Mouse (Mus musculus): ENCODE results near the gene Tril. TPM values are rescaled to one million over a fixed set of nuclear protein-coding genes. Genes with fewer than 3 reads are reported as not detected.
A peak's percentile ranks its signal among the peaks of the same experiment; 100 is the strongest.

Gene Tril
- polyA plus RNA-seq, 1 experiment, result 2.3 TPM

DNA sequence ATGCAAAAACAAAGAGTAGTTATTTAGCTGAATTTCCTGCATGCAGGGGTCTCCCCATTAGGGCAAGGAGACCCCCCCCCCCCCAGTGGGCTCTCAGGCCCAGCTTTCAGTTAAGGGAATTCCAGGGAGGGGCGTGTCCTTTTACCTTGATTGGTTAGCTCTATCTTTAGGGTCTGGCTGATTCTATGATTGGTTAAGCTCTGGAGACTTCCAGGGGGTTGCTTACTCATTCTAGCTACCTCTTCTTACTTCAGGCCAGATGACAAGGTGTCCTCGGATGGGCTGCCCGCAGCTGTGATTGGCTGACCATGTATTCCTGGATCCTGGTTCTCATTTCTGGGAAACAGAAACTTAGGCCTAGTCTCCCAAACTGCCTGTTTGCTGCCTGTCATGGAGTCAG, 21.8 kb downstream of the Tril start:
- no peak for DNase-seq (ENCODE audit: low read depth in 1 of 2, low spot score in 2 of 2)
- no peak overlapping the region for H3K27ac ChIP-seq (ENCODE audit: insufficient read depth, low read length)
- 88% methylated on average over 3 of the region's 3 CpGs for WGBS

DNA sequence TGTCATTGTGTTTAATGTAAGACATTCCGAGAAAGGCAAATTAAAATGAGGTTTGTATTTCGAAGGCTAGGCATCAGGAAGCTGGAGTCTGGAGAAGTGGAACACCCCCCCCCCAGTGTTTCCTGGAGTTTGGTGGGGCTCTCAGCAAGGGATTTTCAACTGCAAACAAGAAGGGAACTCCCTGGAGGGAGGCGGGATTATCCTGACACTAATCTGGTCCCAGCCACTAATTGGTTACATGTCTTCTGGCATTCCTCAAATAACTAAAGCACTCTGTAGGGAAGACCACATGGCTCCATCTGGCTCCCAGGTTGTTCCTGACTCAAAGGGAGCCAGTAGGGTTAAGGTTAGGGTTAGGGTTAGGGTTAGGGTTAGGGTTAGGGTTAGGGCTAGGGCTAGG, 23.8 kb downstream of the Tril start:
- no peak for TF ChIP-seq CTCF (IDR thresholded peaks at IDR 0.05; ENCODE audit: extremely low read depth, insufficient read depth, insufficient read length, insufficient replicate concordance)
- no peak for TF ChIP-seq POLR2A (IDR thresholded peaks at IDR 0.05; ENCODE audit: low read depth, low read length)
- no peaks in the 10 kb centered on the region for H3K36me3 ChIP-seq (ENCODE audit: control insufficient read depth, insufficient read depth, low read length)
- no peak for DNase-seq (ENCODE audit: low read depth in 1 of 2, low spot score in 2 of 2)
- H3K4me1 ChIP-seq (ENCODE audit: control insufficient read depth, insufficient read depth, insufficient read length), result no peaks in the 10 kb centered on the region
- H3K27me3 ChIP-seq (ENCODE audit: control insufficient read depth, insufficient read depth, low read length), result 0 out of 2 replicates have a peak, but pooled peaks cover 3% of the 10 kb centered on the region
- H3K4me3 ChIP-seq (ENCODE audit: extremely low read depth, insufficient read depth, insufficient read length), result no peak overlapping the region
- WGBS, result 86% methylated on average over 3 of the region's 3 CpGs
- no peak overlapping the region for H3K27ac ChIP-seq (ENCODE audit: insufficient read depth, low read length)

More for the DNA sequence above, 21.8 kb downstream of the Tril start:
- no peaks in the 10 kb centered on the region for H3K36me3 ChIP-seq (ENCODE audit: control insufficient read depth, insufficient read depth, low read length)
- 0 out of 2 replicates have a peak, but pooled peaks cover 3% of the 10 kb centered on the region for H3K27me3 ChIP-seq (ENCODE audit: control insufficient read depth, insufficient read depth, low read length)
- H3K4me3 ChIP-seq (ENCODE audit: extremely low read depth, insufficient read depth, insufficient read length), result no peak overlapping the region
- H3K4me1 ChIP-seq (ENCODE audit: control insufficient read depth, insufficient read depth, insufficient read length), result no peaks in the 10 kb centered on the region
- no peak for TF ChIP-seq CTCF (IDR thresholded peaks at IDR 0.05; ENCODE audit: extremely low read depth, insufficient read depth, insufficient read length, insufficient replicate concordance)
- TF ChIP-seq POLR2A (IDR thresholded peaks at IDR 0.05; ENCODE audit: low read depth, low read length), result no peak

DNA sequence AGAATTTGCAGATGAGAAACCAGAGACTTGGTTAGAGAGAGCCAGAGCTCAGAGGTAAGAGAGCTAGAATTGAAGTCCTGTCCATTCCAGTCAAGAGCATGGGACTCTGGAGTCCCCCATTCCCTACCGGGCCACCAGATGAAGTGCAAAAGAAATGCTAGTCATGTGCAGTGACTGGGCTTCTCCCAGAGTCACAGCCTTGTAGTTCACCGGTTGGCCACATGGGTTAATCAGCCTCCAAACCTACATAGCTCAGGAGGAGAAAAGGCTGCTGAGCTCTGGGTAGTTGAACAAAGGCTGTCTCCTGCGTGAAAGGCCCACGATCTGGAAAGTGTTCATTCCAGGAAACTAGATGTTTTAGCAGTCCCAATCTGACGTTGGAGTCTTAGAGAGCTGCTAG, 24.8 kb downstream of the Tril start:
- WGBS, result 18% methylated on average over 5 of the region's 5 CpGs
- 0 out of 2 replicates have a peak, but pooled peaks cover 3% of the 10 kb centered on the region for H3K27me3 ChIP-seq (ENCODE audit: control insufficient read depth, insufficient read depth, low read length)
- no peaks in the 10 kb centered on the region for H3K4me1 ChIP-seq (ENCODE audit: control insufficient read depth, insufficient read depth, insufficient read length)
- H3K36me3 ChIP-seq (ENCODE audit: control insufficient read depth, insufficient read depth, low read length), result no peaks in the 10 kb centered on the region
- DNase-seq (ENCODE audit: low read depth in 1 of 2, low spot score in 2 of 2), result no peak
- no peak for TF ChIP-seq POLR2A (IDR thresholded peaks at IDR 0.05; ENCODE audit: low read depth, low read length)
- TF ChIP-seq CTCF (IDR thresholded peaks at IDR 0.05; ENCODE audit: extremely low read depth, insufficient read depth, insufficient read length, insufficient replicate concordance), result no peak; the same call in 1 of the 2 replicates
- no peak overlapping the region for H3K27ac ChIP-seq (ENCODE audit: insufficient read depth, low read length)
- no peak overlapping the region for H3K4me3 ChIP-seq (ENCODE audit: extremely low read depth, insufficient read depth, insufficient read length)

DNA sequence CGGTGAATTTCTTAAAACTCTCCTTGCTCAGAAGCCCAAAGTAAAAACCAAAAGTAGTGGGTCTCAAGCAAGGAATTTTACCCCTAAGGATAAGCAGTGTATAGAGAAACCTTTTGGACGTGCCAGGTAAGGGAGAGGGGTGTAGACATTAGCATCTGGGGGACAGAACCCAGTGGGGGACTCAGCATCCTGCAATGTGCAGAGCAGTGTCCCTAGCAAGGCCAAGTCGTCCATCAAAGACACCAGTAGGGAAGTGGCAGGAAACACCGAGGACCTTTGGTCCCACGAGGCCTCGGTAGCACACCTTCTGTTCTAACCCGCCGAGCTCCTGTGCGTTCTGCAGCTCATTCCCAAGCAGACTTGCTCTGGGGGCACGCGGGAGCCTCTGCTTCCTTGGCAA, 25.6 kb downstream of the Tril start:
- WGBS, result 54% methylated on average over 11 of the region's 11 CpGs
- 0 out of 2 replicates have a peak, but pooled peaks cover 3% of the 10 kb centered on the region for H3K27me3 ChIP-seq (ENCODE audit: control insufficient read depth, insufficient read depth, low read length)
- DNase-seq (ENCODE audit: low read depth in 1 of 2, low spot score in 2 of 2), result no peak
- no peaks in the 10 kb centered on the region for H3K4me1 ChIP-seq (ENCODE audit: control insufficient read depth, insufficient read depth, insufficient read length)
- no peaks in the 10 kb centered on the region for H3K36me3 ChIP-seq (ENCODE audit: control insufficient read depth, insufficient read depth, low read length)
- H3K4me3 ChIP-seq (ENCODE audit: extremely low read depth, insufficient read depth, insufficient read length), result no peak overlapping the region
- no peak overlapping the region for H3K27ac ChIP-seq (ENCODE audit: insufficient read depth, low read length)
- TF ChIP-seq CTCF (IDR thresholded peaks at IDR 0.05; ENCODE audit: extremely low read depth, insufficient read depth, insufficient read length, insufficient replicate concordance) (no peak), POLR2A (IDR thresholded peaks at IDR 0.05; ENCODE audit: low read depth, low read length) (no peak)

DNA sequence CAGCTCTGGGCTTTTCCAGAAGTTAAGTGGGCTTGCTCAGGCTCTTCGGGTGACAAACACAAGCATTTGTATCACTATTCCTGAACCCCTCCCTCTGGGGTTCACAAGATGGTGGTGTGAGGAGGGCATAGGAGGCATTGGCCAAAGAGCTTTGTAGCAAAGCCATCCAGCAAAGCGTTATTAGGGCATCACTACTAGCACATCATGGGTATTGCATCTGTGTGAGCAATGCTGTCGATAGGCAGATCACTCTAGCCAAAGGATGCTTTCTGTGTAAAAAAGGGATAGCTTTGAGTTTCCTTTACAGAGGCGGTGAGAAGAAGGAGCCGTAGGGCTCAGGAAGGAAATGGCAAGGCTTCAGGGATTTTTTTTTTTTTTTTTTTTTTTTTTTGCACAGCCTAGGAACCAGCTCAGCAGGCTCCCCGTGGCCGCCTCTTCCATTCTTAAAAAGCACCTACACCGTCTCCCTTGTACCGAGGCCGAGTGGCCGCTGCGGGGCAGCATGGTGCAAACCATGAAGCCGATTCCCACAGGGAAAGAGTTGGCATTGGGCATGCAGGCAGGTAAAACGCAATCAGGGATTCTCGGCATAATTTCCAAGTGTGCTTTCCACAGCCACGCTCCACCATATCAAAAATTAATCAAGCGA, 26.2 kb downstream of the Tril start:
- no peak for DNase-seq (ENCODE audit: low read depth in 1 of 2, low spot score in 2 of 2)
- no peak overlapping the region for H3K4me3 ChIP-seq (ENCODE audit: extremely low read depth, insufficient read depth, insufficient read length)
- 17% methylated on average over 17 of the region's 17 CpGs for WGBS
- H3K27ac ChIP-seq (ENCODE audit: insufficient read depth, low read length), result no peak overlapping the region
- H3K36me3 ChIP-seq (ENCODE audit: control insufficient read depth, insufficient read depth, low read length), result no peaks in the 10 kb centered on the region
- H3K27me3 ChIP-seq (ENCODE audit: control insufficient read depth, insufficient read depth, low read length), result 0 out of 2 replicates have a peak, but pooled peaks cover 3% of the 10 kb centered on the region
- no peaks in the 10 kb centered on the region for H3K4me1 ChIP-seq (ENCODE audit: control insufficient read depth, insufficient read depth, insufficient read length)
- TF ChIP-seq POLR2A (IDR thresholded peaks at IDR 0.05; ENCODE audit: low read depth, low read length), result no peak
- peak; percentile 29; the same call in 1 of the 2 replicates for TF ChIP-seq CTCF (IDR thresholded peaks at IDR 0.05; ENCODE audit: extremely low read depth, insufficient read depth, insufficient read length, insufficient replicate concordance)

DNA sequence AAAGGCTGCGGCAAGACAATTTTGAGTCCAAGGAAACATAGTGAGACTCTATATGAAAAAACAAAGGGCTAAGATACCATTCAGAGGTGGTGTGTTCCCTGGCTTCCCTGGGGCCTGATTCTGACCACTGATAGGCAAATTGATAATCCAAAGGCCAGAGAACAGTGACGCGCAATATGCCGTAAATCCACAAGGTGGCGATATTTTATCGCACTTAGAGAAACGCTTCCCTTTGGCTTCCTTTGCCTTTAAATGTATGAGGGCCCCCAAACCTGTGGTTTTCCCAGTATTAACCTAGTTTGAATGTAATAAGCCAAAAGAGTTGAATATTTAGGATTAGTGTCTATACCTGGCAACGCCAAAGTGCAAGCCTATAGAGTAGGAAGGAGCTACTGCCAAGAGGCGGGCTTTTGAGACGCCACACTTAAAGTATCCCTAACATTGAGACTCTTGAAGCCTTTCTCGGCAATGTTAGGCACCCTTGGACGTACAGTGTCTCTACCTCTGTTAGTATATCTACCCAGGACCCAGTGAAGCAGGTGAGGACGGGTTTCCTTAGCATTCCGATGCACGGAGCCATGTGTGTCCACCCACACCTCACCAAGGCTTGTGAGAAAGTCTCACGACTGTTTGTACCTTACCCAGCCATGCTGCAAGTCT, 37.6 kb downstream of the Tril start:
- WGBS, result 47% methylated on average over 16 of the region's 16 CpGs
- Histone ChIP-seq H3K4me1 (ENCODE audit: control insufficient read depth, insufficient read depth, insufficient read length) (no peaks in the 10 kb centered on the region), H3K4me3 (ENCODE audit: extremely low read depth, insufficient read depth, insufficient read length) (no peak overlapping the region), H3K27me3 (ENCODE audit: control insufficient read depth, insufficient read depth, low read length) (no peaks in the 10 kb centered on the region), H3K27ac (ENCODE audit: insufficient read depth, low read length) (no peak overlapping the region), H3K36me3 (ENCODE audit: control insufficient read depth, insufficient read depth, low read length) (no peaks in the 10 kb centered on the region)
- TF ChIP-seq POLR2A (IDR thresholded peaks at IDR 0.05; ENCODE audit: low read depth, low read length), result no peak
- peak; percentile 46; the same call in 1 of the 2 replicates for TF ChIP-seq CTCF (IDR thresholded peaks at IDR 0.05; ENCODE audit: extremely low read depth, insufficient read depth, insufficient read length, insufficient replicate concordance)
- DNase-seq (ENCODE audit: low read depth in 1 of 2, low spot score in 2 of 2), result peak in 1 of 2 experiments; percentile 18

DNA sequence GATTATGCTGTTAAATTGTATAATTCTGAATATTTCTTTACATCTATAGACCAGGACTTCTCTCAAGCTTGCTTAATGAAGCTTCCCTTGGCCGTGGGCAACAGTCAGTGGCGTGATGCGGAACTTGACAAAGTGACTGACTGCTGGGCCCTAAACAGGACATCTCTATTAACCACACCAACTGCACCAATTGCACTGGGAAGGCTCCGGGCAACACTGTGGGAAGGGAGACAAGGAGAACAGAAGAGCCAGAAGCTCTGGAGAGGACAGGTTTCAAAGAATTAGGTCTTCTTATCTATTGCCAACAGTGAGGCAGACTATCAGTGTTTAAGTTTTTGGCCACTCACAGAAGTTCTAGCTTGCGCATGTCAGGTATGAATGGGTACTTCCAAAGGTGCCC, 38.4 kb downstream of the Tril start:
- H3K27me3 ChIP-seq (ENCODE audit: control insufficient read depth, insufficient read depth, low read length), result no peaks in the 10 kb centered on the region
- TF ChIP-seq POLR2A (IDR thresholded peaks at IDR 0.05; ENCODE audit: low read depth, low read length) (no peak), CTCF (IDR thresholded peaks at IDR 0.05; ENCODE audit: extremely low read depth, insufficient read depth, insufficient read length, insufficient replicate concordance) (no peak)
- 85% methylated on average over 5 of the region's 5 CpGs for WGBS

More for the DNA sequence above, 38.4 kb downstream of the Tril start:
- H3K4me1 ChIP-seq (ENCODE audit: control insufficient read depth, insufficient read depth, insufficient read length), result no peaks in the 10 kb centered on the region
- H3K36me3 ChIP-seq (ENCODE audit: control insufficient read depth, insufficient read depth, low read length), result no peaks in the 10 kb centered on the region
- no peak overlapping the region for H3K4me3 ChIP-seq (ENCODE audit: extremely low read depth, insufficient read depth, insufficient read length)
- H3K27ac ChIP-seq (ENCODE audit: insufficient read depth, low read length), result no peak overlapping the region
- no peak for DNase-seq (ENCODE audit: low read depth in 1 of 2, low spot score in 2 of 2)

Data from spleen, adult 2 months (tissue).